Mouse (Mus musculus) myocyte (in vitro differentiated cells): ENCODE measurements around the gene Spata20.

Source experiments
- MYOD1 ChIP-seq, 3 experiments: IDR thresholded peaks; one replicate each; pipeline ENCODE4 v1.6.1; 2011; ENCODE audit warnings: control low read depth in 2 of 3, low read depth in 2 of 3, mild to moderate bottlenecking in 2 of 3, moderate library complexity in 1 of 3; ENCODE audit not compliant: insufficient read length in 2 of 3, control insufficient read depth in 1 of 3
- POLR2A ChIP-seq: IDR thresholded peaks from one replicate; pipeline ENCODE4 v1.6.1; 2011; ENCODE audit warnings: low read depth, mild to moderate bottlenecking, control low read depth, moderate library complexity; ENCODE audit not compliant: insufficient read length
- USF1 ChIP-seq: IDR thresholded peaks from one replicate; pipeline ENCODE4 v1.6.1; 2011; ENCODE audit warnings: low read depth, mild to moderate bottlenecking, control low read depth, moderate library complexity

GRCm38 (mm10) chr11:94445300-94445699 lies 40.7 kb downstream of the Spata20 start:
- TF ChIP-seq USF1 (no peak), POLR2A (no peak), MYOD1 (IDR thresholded peaks at IDR 0.05; ENCODE audit: control insufficient read depth in 1 of 3, insufficient read length in 2 of 3, low read depth in 2 of 3) (no peak)
